Mouse (Mus musculus) testis, adult 2 months (tissue): ENCODE measurements around the gene Rhov.

Experiments used
- CTCF ChIP-seq: fragments of 200-500 bp; IDR thresholded peaks from 2 replicates; pipeline ENCODE4 v1.5.1; 2012; ENCODE audit warnings: low read depth, mild to moderate bottlenecking, inconsistent platforms, low read length, moderate library complexity; ENCODE audit not compliant: control insufficient read depth, insufficient read depth, insufficient replicate concordance
- POLR2A ChIP-seq: fragments of 200-500 bp; IDR thresholded peaks from 2 replicates; pipeline ENCODE4 v1.6.1; 2012; ENCODE audit warnings: low read depth, mild to moderate bottlenecking, inconsistent platforms, low read length, moderate library complexity; ENCODE audit not compliant: control insufficient read depth

- TF ChIP-seq CTCF (no peak), POLR2A (no peak; the same call in 1 of the 2 replicates)
Measured at GRCm38 (mm10) chr2:119293776-119294390, 22.8 kb upstream of the Rhov start.
